Mouse (Mus musculus): Measurements from ENCODE around the gene Gimap1.

The Gimap1 gene

DNA sequence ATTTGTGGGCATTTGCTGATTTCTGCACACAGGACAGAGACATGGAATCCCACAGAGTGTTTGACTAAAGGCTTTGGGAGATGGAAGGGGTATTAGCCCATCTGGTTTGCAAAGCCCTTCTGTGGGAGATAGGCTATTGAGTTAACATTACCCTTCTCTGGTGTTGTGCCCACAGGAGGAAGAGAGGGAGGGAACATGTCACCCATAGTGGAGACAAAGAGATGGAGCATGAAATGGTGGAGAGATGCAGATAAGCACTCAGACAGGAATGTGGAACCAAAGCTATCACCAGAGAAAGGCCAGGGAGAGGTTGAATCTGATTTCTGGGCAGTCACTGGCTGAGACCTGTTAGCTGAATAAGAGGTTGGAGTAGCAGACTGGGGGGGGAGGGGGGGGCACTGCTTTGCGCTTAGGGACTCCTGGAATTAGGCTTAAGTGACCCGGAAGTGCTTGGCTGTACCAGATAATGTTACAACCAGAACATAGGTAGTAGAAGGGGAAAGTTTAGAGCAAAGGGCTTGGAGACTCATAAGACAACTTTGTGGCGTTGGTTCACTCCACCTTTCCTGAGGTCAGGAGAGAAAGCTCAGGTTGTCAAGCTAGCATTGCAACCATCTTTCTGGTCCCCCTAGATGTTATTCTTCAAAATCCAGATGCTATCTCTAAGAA lies 1.8 kb downstream of the Gimap1 start:
- no peak for DNase-seq (ENCODE audit: low spot score in 2 of 2)

- DNase-seq (ENCODE audit: low spot score in 2 of 2) = no peak
Measured at GRCm38 (mm10) chr6:48741273-48741672, 2.4 kb downstream of the Gimap1 start.

DNA sequence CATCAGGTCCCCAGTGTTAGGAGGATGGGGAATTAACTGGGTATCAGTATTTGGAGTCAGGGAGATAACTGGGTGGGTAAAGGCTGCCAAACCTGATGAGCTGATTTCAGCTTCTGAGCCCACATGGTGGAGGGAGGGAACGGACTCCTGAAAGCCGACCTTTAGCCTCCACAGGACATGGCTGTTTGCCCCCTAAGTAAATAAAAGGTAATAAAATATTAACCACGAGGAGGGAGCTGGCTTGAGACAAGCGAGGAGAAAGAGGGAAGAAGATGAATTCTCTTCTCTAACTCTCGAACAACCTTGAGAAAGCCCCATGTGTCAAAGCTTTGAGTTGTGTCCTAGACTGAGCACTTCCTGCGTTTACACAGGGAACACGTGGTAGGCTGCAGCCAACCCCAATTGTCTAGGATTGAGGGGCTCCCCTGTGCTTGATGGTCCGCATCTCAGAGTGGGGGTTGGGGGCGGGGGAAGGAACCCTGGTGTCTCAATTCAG lies 2.9 kb downstream of the Gimap1 start:
- DNase-seq (ENCODE audit: low spot score in 2 of 2) = no peak

DNA sequence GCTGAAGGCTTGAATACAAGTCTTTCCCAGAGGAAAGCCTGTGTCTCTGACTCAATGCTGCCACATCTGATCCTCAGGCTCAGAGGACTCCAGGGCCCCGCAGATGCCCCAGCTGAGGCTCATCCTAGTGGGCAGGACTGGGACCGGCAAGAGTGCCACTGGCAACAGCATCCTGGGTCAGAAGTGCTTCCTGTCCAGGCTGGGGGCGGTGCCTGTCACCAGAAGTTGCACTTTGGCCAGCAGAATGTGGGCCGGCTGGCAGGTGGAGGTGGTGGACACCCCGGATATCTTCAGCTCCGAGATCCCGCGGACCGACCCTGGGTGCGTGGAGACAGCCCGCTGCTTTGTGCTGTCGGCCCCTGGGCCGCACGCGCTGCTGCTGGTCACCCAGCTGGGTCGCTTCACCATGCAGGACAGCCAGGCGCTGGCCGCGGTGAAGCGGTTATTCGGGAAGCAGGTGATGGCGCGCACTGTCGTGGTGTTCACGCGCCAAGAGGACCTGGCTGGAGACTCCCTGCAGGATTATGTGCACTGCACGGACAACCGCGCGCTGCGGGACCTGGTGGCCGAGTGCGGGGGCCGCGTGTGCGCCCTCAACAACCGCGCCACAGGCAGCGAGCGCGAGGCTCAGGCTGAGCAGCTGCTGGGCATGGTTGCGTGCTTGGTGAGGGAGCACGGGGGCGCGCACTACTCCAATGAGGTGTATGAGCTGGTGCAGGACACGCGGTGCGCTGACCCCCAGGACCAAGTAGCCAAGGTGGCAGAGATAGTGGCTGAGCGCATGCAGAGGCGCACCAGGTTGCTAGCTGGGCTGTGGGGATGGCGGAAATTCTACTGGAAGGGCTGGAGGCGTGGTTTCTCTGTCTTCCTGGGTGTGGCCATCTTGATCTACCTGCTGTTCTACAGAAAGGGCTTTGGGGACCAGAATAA lies 3.8 kb downstream of the Gimap1 start:
- peak in 1 of 2 experiments; percentile 13 for DNase-seq (ENCODE audit: low spot score in 2 of 2)

GRCm38 (mm10) chr6:48745490-48745889 lies 6.6 kb downstream of the Gimap1 start:
- DNase-seq (ENCODE audit: low spot score in 2 of 2) = no peak

DNA sequence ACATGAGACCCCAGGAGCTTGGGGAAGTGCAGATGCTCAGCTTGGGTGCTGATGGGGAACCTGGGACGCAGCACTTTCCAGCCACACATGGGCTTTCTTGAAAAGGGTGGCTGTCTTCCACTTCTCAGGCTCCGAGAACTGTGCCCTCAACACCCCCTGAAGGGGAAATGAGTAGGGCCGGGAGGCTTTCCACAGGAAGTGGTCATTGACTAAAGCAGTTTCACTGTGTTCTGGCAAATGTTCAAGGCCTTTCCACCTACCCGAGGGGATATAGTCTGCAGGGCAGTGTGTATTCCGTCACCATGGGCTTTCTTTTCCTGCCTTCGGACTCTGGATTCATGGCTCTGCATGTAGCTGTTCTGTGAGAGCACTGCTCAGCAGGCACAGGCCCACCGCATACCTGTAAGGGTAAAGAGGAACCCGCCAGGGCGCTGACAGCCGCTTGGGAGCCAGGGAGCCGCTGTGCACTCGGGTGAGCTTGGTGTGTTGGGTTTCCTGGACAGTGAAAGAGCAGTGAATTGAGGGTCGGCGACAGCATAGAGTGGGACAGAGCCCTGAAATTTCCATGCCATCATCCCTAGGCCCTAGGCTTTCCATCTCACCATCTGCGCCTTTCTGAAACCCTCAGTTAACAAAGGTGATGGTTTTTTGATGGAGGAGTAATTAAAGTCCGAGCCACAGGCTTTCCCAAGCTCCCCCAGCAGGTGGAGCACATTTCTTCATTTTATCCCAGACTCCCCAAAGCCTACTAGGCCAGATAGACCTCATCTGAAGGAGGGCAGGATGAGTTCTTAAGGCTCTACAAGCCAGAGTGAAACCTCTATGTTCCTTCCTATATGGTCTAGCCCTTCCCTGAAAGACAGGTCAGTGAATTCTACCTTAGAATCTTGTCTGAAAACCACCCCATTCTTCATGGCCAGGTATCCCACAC lies 7.4 kb downstream of the Gimap1 start, which contains the start of gene Gimap5:
Gene Gimap5 (plus strand): TSS at position 239 of the 931 bp plus-strand sequence.
- peak in 1 of 2 experiments; percentile 16 for DNase-seq (ENCODE audit: low spot score in 2 of 2)

DNA sequence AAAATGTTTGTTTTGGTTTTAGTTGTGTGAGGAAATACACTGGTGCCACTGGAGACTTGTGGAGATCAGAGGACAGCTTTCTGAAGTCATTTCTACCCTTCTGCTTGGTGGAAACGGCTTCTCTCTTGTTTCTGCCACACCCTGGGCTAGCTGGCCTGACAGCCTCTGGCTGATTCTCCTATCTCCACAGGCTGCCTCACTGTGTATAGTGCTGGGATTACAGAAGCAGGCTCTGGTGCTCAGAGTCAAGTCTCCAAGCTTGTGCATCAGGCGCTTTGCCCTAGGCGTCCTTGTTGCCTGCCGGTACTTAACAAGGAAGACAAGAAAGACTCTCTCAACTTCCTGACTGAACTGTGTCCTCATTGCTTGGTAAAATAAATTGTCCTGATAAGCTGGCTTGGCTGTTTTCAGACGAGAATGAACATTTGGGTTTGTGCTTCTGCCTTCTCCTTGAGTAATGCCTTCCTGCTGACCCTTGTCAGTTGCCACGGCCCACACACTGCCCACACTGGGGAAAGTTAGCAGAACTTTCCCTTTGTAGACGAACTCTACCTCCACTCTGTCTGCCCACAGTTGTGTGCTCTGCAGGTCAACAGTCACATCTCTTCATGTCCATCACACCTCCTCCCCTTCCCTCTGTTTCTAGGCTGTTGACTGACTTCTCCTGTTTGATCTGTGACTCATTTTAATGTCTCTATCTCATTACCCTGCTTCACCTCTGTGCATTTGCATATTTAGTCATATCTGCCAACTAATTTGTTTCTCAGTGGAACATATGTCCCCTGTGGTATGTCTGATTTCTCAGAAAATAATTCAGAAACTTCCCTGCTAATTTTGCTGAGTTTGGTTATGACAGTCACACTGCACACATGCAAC lies 8.5 kb downstream of the Gimap1 start:
- no peak for DNase-seq (ENCODE audit: low spot score in 2 of 2)

- DNase-seq (ENCODE audit: low spot score in 2 of 2) = no peak
Measured at GRCm38 (mm10) chr6:48763567-48764270, 24.9 kb downstream of the Gimap1 start.

DNA sequence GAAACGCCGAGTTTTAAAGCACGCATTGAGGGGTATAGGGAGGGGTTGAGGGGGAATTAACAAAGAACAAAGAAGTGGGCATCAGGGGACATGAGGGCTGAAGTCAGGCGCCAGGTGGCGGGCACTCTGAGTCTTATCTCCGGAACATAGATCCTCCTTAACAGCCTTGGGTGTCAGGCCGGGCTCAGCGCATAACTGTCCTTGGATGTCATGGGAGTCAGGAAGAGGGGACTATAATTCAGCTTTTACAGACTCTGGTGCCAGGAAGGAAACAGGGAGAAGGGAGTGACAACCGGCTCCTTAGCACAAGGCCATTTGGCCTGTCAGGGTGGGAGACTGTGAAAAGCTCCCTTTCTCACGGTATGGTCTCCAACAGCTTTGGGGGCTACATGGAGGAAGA lies 25.6 kb downstream of the Gimap1 start:
- DNase-seq (ENCODE audit: low spot score in 2 of 2) = no peak

GRCm38 (mm10) chr6:48768178-48768869 lies 29.5 kb downstream of the Gimap1 start:
- no peak for DNase-seq (ENCODE audit: low spot score in 2 of 2)

DNA sequence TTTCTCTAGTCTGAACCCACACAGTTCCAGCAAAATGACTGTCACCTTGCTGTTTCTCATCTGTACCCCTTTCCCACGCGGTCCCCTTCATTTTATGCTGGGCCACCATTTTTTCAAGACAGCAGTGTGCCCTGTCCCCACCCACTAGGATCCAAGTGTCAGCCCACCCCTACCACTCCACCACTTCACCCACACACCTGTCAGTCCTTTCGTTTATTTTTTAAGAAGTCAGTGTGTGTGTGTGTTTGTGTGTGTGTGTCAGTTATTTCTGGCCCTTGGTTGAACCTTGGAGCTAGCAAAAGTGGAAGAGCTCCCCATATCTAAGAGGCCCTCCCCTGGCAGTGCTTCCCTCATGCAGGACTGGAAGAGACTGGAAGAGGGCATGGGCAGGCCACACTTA lies 30.1 kb downstream of the Gimap1 start:
- DNase-seq (ENCODE audit: low spot score in 2 of 2) = no peak

GRCm38 (mm10) chr6:48770696-48771095 lies 31.8 kb downstream of the Gimap1 start, which contains the start of gene Gimap3:
Gene Gimap3 (minus strand): TSS chr6:48770851.
- DNase-seq (ENCODE audit: low spot score in 2 of 2) = no peak

- peak in 1 of 2 experiments; percentile 78 for DNase-seq (ENCODE audit: low spot score in 2 of 2)
Measured at GRCm38 (mm10) chr6:48772030-48772429, 33.2 kb downstream of the Gimap1 start.

DNA sequence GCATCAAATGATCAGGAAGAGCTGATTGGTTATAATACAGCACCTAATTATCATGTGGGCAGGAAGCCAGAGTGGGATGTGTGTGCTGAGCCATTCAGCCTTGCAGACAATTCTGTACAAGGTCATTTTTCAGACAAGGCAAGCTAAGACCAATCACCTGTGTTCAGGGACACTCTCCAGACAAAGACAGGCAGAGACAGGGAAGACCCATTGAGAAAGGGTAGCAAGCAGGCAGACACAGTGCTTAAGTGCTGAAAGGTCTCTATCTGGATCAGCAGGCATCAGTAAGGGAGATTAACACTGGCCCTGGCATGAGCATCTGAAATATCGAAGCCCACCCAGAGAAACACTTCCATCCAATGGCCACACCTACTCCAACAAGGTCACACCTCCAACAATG lies 45.6 kb downstream of the Gimap1 start:
- DNase-seq (ENCODE audit: low spot score in 2 of 2) = no peak

DNA sequence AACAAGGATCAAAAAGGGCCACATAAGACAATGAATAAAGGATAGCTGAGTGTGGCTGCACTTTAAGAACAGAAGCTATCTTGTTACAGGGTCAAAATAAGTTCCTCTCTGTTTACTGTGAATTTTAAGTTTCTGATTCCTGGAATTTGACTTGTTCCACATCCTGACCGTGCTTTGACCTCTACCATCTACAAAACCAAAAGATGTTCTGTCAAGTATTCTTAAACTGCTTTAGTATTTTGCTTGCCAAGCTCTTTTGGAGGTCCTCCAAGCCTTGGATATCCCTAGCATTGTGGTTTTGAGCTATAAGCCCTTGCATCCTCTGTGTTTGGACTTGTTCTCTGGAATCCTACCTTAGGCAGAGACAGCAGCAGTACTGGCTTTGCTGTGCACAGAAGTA lies 46.3 kb downstream of the Gimap1 start:
- DNase-seq (ENCODE audit: low spot score in 2 of 2) = no peak

DNA sequence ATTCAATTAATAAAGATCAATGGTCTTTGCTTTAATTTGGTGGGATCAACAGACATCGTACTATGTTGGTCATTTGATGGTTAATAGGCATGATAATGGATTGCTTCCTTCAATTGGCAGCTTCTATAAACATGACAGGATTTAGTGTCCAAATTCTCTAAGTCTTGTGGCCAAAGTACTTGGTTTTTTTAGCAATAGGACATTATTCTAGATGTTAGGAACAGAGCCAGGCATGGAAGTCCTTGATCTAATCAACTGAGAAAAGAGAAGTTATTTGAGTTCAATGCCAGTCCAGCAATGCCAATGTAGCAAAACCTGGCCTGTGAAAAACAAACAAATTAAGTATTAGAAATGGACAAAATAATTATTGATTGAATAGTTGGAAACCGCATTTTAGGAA lies 46.7 kb downstream of the Gimap1 start:
- no peak for DNase-seq (ENCODE audit: low spot score in 2 of 2)

DNA sequence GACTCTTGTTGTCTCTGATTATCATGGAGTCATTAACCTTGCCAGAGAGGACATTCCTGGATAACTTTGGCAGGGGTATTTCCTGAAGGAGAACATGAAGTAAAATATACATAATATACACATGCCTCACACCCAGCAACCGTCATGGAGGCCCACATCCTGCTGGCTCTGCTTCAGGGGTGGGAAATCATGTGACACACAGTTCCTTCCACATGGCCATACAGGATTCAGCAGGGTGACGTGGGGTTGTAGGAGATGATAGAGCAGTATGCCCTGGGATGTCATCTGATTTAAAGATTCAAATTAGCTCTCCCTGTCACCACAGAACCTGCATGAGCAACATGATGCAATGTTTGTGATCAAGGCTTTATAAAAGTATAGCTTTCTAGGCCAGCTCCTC lies 49.0 kb downstream of the Gimap1 start:
- no peak for DNase-seq (ENCODE audit: low spot score in 2 of 2)
